Mouse (Mus musculus): Measurements from ENCODE around the gene Zcchc18. TPM values are rescaled to one million over a fixed set of nuclear protein-coding genes. Genes with fewer than 3 reads are reported as not detected.

Zcchc18 gene
- polyA plus RNA-seq, 2 experiments, result 11.4 to 17.1 TPM

GRCm38 (mm10) chrX:137030916-137031315 lies 38.0 kb downstream of the Zcchc18 start:
- TF ChIP-seq POLR2A (IDR thresholded peaks at IDR 0.05; ENCODE audit: borderline replicate concordance, extremely low read depth, insufficient read depth, insufficient read length), result no peak
- no peak overlapping the region for H3K4me2 ChIP-seq (replicated peaks; ENCODE audit: low read depth, low read length, severe bottlenecking)
- H3K4me1 ChIP-seq (ENCODE audit: control insufficient read depth, insufficient read depth, low read length), result no peaks in the 10 kb centered on the region
- H3K27me3 ChIP-seq (ENCODE audit: control insufficient read depth, insufficient read depth, low read length), result no peaks in the 10 kb centered on the region
- no peak for DNase-seq (ENCODE audit: low spot score)
- 93% methylated on average over 8 of the region's 8 CpGs for WGBS
- no peak overlapping the region for H3K9ac ChIP-seq (ENCODE audit: low read depth, low read length, severe bottlenecking)
- H3K9me3 ChIP-seq (ENCODE audit: control insufficient read depth, low read length), result no peaks in the 10 kb centered on the region
- H3K27ac ChIP-seq (replicated peaks; ENCODE audit: low read depth, low read length), result no peak overlapping the region
- H3K36me3 ChIP-seq (ENCODE audit: control insufficient read depth, insufficient read depth, low read length), result 0 out of 2 replicates have a peak, but pooled peaks cover 3% of the 10 kb centered on the region
- no peak overlapping the region for H3K4me3 ChIP-seq (replicated peaks; ENCODE audit: low read length)
- ATAC-seq (ENCODE audit: low FRiP score, low read depth), result no peak

- Histone ChIP-seq H3K27me3 (ENCODE audit: control insufficient read depth, insufficient read depth, low read length) (no peaks in the 10 kb centered on the region), H3K4me1 (ENCODE audit: control insufficient read depth, insufficient read depth, low read length) (no peaks in the 10 kb centered on the region), H3K9me3 (ENCODE audit: control insufficient read depth, low read length) (no peaks in the 10 kb centered on the region), H3K27ac (replicated peaks; ENCODE audit: low read depth, low read length) (no peak overlapping the region), H3K4me2 (replicated peaks; ENCODE audit: low read depth, low read length, severe bottlenecking) (no peak overlapping the region), H3K9ac (ENCODE audit: low read depth, low read length, severe bottlenecking) (no peak overlapping the region), H3K4me3 (replicated peaks; ENCODE audit: low read length) (no peak overlapping the region), H3K36me3 (ENCODE audit: control insufficient read depth, insufficient read depth, low read length) (0 out of 2 replicates have a peak, but pooled peaks cover 3% of the 10 kb centered on the region)
- no peak for TF ChIP-seq POLR2A (IDR thresholded peaks at IDR 0.05; ENCODE audit: borderline replicate concordance, extremely low read depth, insufficient read depth, insufficient read length)
- DNase-seq (ENCODE audit: low spot score) (no peak), ATAC-seq (ENCODE audit: low FRiP score, low read depth) (no peak)
- 87% methylated on average over 5 of the region's 5 CpGs for WGBS
Observed at GRCm38 (mm10) chrX:137031726-137032125, 38.8 kb downstream of the Zcchc18 start.

DNA sequence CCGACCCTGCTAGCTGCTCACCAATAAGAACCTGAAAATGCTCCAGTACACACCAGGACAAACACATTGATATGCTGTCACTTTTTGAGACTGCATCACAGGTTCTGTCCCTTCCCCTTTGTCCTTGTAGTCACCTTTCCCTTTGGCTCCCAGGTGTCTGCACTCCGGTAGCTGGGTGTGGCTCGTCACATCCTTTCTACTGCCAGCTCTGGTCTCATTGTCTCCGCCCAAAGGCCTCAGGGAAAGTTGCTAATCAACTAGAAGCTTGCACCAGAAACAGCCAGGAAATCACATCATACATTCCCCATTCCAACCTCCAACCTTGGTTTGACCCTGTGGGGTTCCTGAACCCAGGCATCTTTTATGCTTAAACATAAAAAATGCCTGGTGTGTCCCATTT lies 41.4 kb downstream of the Zcchc18 start:
- no peak for TF ChIP-seq POLR2A (IDR thresholded peaks at IDR 0.05; ENCODE audit: borderline replicate concordance, extremely low read depth, insufficient read depth, insufficient read length)
- no peak for ATAC-seq (ENCODE audit: low FRiP score, low read depth)
- Histone ChIP-seq H3K27ac (replicated peaks; ENCODE audit: low read depth, low read length) (no peak overlapping the region), H3K4me3 (replicated peaks; ENCODE audit: low read length) (no peak overlapping the region), H3K4me1 (ENCODE audit: control insufficient read depth, insufficient read depth, low read length) (peaks cover 2% of the 10 kb centered on the region; the same call in 1 of the 2 replicates), H3K4me2 (replicated peaks; ENCODE audit: low read depth, low read length, severe bottlenecking) (no peak overlapping the region), H3K9me3 (ENCODE audit: control insufficient read depth, low read length) (no peaks in the 10 kb centered on the region), H3K36me3 (ENCODE audit: control insufficient read depth, insufficient read depth, low read length) (no peaks in the 10 kb centered on the region), H3K27me3 (ENCODE audit: control insufficient read depth, insufficient read depth, low read length) (no peaks in the 10 kb centered on the region), H3K9ac (ENCODE audit: low read depth, low read length, severe bottlenecking) (no peak overlapping the region)
- DNase-seq (ENCODE audit: low spot score), result no peak
- 53% methylated on average over 4 of the region's 4 CpGs for WGBS

GRCm38 (mm10) chrX:137037470-137037999 lies 44.6 kb downstream of the Zcchc18 start:
- peak overlapping the region; percentile 53 for H3K4me2 ChIP-seq (replicated peaks; ENCODE audit: low read depth, low read length, severe bottlenecking)
- DNase-seq (ENCODE audit: low spot score) (no peak), ATAC-seq (ENCODE audit: low FRiP score, low read depth) (no peak)
- H3K9ac ChIP-seq (ENCODE audit: low read depth, low read length, severe bottlenecking), result peak overlapping the region; percentile 66
- 23% methylated on average over 12 of the region's 12 CpGs for WGBS
- H3K9me3 ChIP-seq (ENCODE audit: control insufficient read depth, low read length), result no peaks in the 10 kb centered on the region
- peak overlapping the region; percentile 47 for H3K4me3 ChIP-seq (replicated peaks; ENCODE audit: low read length)
- TF ChIP-seq POLR2A (IDR thresholded peaks at IDR 0.05; ENCODE audit: borderline replicate concordance, extremely low read depth, insufficient read depth, insufficient read length), result no peak
- peaks cover 2% of the 10 kb centered on the region; the same call in 1 of the 2 replicates for H3K4me1 ChIP-seq (ENCODE audit: control insufficient read depth, insufficient read depth, low read length)
- H3K27me3 ChIP-seq (ENCODE audit: control insufficient read depth, insufficient read depth, low read length), result no peaks in the 10 kb centered on the region
- peak overlapping the region; percentile 85 for H3K27ac ChIP-seq (replicated peaks; ENCODE audit: low read depth, low read length)
- H3K36me3 ChIP-seq (ENCODE audit: control insufficient read depth, insufficient read depth, low read length), result no peaks in the 10 kb centered on the region

- no peaks in the 10 kb centered on the region for H3K27me3 ChIP-seq (ENCODE audit: control insufficient read depth, insufficient read depth, low read length)
- peak within 1 kb of the TSS; percentile 85 for H3K27ac ChIP-seq (replicated peaks; ENCODE audit: low read depth, low read length)
- DNase-seq (ENCODE audit: low spot score) (peak; percentile 82), ATAC-seq (ENCODE audit: low FRiP score, low read depth) (peak; percentile 98)
- H3K9me3 ChIP-seq (ENCODE audit: control insufficient read depth, low read length), result no peaks in the 10 kb centered on the region
- TF ChIP-seq POLR2A (IDR thresholded peaks at IDR 0.05; ENCODE audit: borderline replicate concordance, extremely low read depth, insufficient read depth, insufficient read length), result no peak
- peak within 1 kb of the TSS; percentile 66 for H3K9ac ChIP-seq (ENCODE audit: low read depth, low read length, severe bottlenecking)
- H3K4me3 ChIP-seq (replicated peaks; ENCODE audit: low read length), result peak within 1 kb of the TSS; percentile 47
- H3K36me3 ChIP-seq (ENCODE audit: control insufficient read depth, insufficient read depth, low read length), result no peaks in the 10 kb centered on the region
- H3K4me2 ChIP-seq (replicated peaks; ENCODE audit: low read depth, low read length, severe bottlenecking), result peak within 1 kb of the TSS; percentile 53
- 33% methylated on average over 22 of the region's 31 CpGs for WGBS
- H3K4me1 ChIP-seq (ENCODE audit: control insufficient read depth, insufficient read depth, low read length), result peaks cover 2% of the 10 kb centered on the region; the same call in 1 of the 2 replicates
Observed at GRCm38 (mm10) chrX:137038000-137038483, 45.1 kb downstream of the Zcchc18 start, which contains the start of gene Slc25a53. TSS of gene Slc25a53 (minus strand) at chrX:137038302.

Measured in limb, embryonic 14.5 days (tissue).